Mouse (Mus musculus) ES-E14 (cell line): ENCODE results near the gene C1d.

Experiments used
- CHD2 ChIP-seq: IDR thresholded peaks from 2 replicates; pipeline ENCODE4 v1.6.1; 2014; ENCODE audit warnings: mild to moderate bottlenecking, low read depth, low read length, inconsistent platforms
- HCFC1 ChIP-seq: IDR thresholded peaks from 2 replicates; pipeline ENCODE4 v1.6.1; 2012; ENCODE audit warnings: low read length, inconsistent platforms, borderline replicate concordance; ENCODE audit not compliant: insufficient read depth
- MAFK ChIP-seq: IDR thresholded peaks from 2 replicates; pipeline ENCODE4 v1.6.1; 2014; ENCODE audit warnings: mild to moderate bottlenecking, low read depth, low read length, inconsistent platforms; ENCODE audit not compliant: insufficient read depth
- ZNF384 ChIP-seq: IDR thresholded peaks from 2 replicates; pipeline ENCODE4 v1.6.1; 2012; ENCODE audit warnings: low read depth, low read length, inconsistent platforms

DNA sequence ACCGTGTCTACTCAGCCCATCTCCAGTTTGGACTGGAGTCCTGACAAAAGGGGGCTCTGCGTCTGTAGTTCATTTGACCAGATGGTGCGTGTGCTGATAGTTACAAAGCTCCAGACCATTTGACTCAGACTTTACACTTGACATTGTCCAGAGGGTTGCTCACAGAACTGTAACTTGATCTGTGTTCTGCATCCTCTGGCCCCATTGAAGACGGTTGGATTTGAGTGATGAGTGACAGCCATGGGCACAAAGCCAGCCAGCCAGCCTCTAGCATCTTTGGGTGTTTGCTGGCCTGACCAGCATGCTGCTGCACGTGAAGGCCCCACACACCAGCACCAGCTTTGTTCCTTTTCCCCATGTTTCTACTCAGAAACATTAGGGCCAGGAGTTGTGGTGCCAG, 24.6 kb upstream of the C1d start:
- TF ChIP-seq ZNF384 (no peak), CHD2 (no peak), MAFK (no peak), HCFC1 (no peak)
